Mouse (Mus musculus): ENCODE data around the gene Ier5.

- TF ChIP-seq CTCF (conservative IDR thresholded peaks at IDR 0.05; ENCODE audit: low read length) (no peak), POU5F1 (IDR thresholded peaks at IDR 0.05; ENCODE audit: borderline replicate concordance, low read length) (no peak), NANOG (IDR thresholded peaks at IDR 0.05; ENCODE audit: borderline replicate concordance, low read length) (no peak)
Observed at GRCm38 (mm10) chr1:155062963-155063362, 36.5 kb downstream of the Ier5 start.

Measured in E14TG2a.4 (cell line).